Mouse (Mus musculus) olfactory bulb, adult 2 months (tissue): ENCODE measurements around the gene Eipr1.

Experiments used
- CTCF ChIP-seq: fragments of 200-500 bp; IDR thresholded peaks from 2 replicates; pipeline ENCODE4 v1.5.1; 2012; ENCODE audit warnings: low read depth, mild to moderate bottlenecking, low read length, moderate library complexity; ENCODE audit not compliant: insufficient read depth
- POLR2A ChIP-seq: fragments of 200-500 bp; IDR thresholded peaks from 2 replicates; pipeline ENCODE4 v1.6.1; 2012; ENCODE audit warnings: mild to moderate bottlenecking, low read depth, low read length, moderate library complexity; ENCODE audit not compliant: insufficient read depth

GRCm38 (mm10) chr12:28866121-28866520 lies 114.5 kb downstream of the Eipr1 start:
- TF ChIP-seq POLR2A (no peak), CTCF (no peak)
